Mouse (Mus musculus): ENCODE measurements around the gene Pdk4.

Pdk4 gene

GRCm38 (mm10) chr6:5495961-5496853 is at the start of gene Pdk4:
Gene Pdk4 (minus strand): TSS chr6:5496309.
- peak; percentile 95 to 98 for DNase-seq

- no peak for DNase-seq
These were observed 41.8 kb upstream of the Pdk4 start for GRCm38 (mm10) chr6:5537855-5538365.

DNA sequence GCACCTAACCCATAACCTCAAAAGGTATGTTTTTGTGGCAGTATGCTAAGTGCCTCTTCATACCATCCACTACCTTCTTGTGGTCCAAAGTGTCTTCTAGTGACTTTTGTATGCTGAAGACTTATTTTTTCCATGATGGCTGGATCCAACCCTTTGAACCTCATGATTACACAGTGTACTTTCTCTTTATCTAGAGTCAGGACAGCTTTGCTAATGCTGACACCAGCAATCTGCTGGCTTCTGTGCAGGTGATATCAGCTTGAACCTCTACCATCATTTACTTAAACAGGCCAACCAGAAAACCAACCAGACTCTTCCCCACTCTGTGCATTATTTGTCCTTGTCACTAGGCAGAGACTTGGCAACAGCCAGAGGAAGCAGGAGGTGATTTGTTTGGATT is 39.6 kb upstream of the Pdk4 start:
- DNase-seq = no peak

DNA sequence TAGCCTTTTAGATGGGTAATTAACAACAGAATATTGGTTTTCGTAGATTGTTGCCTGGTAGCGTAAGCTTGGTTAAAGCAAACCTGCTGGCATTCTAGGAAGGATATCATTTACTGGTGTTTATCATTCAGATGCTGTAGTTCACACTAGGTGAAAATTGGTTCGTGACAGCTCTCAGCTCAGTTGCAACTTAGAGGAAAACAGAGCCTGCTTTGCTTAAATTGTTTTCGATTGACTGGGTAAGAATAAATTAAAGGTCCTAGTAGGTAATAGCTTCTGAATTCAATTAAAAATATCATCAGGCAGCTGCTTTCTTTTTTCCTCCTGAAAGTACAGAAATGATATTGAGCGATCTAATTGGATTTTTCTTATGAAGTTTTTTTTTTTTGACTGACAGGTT is 21.0 kb upstream of the Pdk4 start:
- DNase-seq = no peak

GRCm38 (mm10) chr6:5509757-5510156 is 13.6 kb upstream of the Pdk4 start:
- DNase-seq = peak; percentile 78 to 94

DNA sequence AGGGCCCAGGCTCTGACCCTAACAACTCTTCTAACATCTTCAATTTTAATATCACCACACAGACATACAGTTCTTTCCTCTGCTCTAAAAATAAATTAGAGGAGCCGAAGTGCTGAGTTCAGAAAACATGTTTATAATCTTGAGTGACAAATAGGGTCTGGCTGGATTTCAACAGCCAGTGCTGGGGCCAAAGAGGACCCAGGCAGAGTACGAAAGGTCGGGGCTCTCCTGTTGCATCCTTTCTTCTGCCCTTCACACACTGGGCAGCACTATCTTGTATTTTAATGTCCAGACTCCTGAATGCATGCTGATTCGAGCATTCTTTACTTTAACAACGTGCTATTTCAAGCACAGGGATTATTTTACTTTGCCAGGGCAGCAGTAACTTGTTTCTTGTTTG is 13.2 kb upstream of the Pdk4 start:
- peak; percentile 56 to 65 for DNase-seq

DNA sequence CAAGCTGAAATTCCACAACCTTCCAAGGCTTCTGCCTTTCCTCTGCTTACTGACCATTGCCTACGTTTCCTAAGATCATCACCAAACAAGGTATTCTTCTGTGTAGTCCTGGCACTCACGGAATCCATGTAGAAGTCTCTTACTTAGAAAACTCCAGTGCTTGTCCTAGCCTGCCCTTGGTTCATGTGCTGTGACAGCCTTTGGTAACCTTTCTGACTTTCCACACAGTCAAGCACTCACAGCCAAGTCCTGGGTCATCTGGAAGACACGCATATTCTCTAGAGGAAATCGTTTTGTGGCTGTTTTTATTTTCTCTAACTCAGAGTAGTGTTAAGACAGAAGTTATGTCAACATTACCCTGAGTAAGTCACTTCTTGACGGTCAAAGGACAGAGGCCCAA is 11.7 kb upstream of the Pdk4 start:
- peak in 1 of 2 experiments; percentile 25 for DNase-seq

DNA sequence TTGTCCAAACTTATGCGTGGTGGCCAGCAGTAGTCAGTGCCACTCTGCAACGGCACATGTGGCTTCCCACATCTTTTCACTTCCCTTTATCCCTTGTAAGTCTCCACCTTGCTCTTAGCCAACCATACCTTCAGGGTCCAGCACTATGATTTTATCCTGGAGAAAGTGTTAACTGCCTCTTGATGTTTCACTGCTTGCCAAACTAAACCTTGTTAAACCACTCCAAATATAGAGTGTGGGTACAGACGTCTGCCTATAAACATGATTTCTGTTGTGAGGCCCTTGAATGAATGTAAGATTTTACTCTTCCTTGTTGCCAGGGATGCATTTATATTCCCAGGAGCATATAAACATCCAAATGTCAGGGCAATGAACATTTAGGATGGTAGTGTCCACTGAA is 10.2 kb upstream of the Pdk4 start:
- DNase-seq = no peak

DNA sequence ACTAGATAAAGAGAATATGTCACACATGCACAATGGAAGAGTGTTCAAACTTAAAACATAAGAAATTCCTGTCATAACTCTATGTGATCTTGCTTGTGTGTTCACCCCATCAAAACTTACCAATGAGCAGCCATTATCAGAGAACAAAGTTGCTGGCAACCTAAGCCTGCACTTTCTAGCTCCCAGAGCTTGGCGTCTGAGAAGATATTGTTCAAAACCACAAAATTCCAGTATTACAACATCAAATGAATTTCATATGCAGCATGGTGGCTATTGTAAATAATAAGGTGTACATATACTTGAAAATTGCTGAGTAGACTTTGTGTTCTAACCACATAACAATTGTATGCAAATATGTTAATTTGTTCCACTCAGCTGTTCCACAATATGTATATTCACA is 6.7 kb upstream of the Pdk4 start:
- no peak for DNase-seq

- no peak for DNase-seq
These were observed 5.4 kb upstream of the Pdk4 start for GRCm38 (mm10) chr6:5501551-5501950.

- peak; percentile 51 to 74 for DNase-seq
These were observed 2.6 kb upstream of the Pdk4 start for GRCm38 (mm10) chr6:5498740-5499139.

GRCm38 (mm10) chr6:5496854-5497235 is 736 bp upstream of the Pdk4 start:
- no peak for DNase-seq

DNA sequence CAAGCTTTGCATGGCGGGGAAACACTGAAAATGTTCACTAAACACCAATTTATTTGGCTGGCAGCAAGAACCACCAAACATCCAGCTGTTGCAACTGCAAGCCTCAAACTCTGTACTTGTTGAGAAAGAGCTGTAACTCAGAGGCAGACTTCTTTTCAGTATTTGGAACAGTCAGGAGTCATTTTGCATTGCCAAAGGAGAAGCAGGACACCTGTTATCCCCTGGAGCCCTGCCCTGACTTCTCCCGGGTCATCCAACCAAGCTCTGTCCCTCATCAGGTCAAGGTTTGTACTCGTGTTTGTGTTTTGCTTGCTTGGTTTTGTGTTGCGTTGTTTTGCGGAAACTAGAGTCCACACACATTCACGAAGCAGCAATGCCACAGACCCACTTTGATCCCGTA is 11.1 kb downstream of the Pdk4 start:
- DNase-seq = no peak

GRCm38 (mm10) chr6:5482270-5482783 is 13.8 kb downstream of the Pdk4 start:
- no peak for DNase-seq

DNA sequence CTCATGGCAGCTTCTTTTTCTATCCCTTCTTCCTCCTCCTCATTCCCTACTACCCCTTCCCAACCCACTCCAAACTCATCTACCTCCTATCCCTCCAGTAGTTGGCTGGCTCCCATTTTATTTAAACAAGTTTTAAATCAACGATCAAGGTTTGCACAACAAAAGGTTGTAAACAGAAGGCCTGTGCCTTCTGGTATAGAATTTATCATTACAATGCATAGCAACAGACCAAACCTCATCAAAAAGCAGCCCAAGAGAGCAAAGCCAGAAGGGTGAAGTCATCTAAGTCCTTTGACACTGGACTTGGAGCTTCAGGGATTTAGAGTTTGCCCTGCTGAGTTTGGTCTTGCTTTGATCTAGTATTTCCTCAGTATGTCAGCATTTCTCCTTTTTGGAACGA is 15.0 kb downstream of the Pdk4 start:
- DNase-seq = no peak

GRCm38 (mm10) chr6:5474021-5474420 is 22.1 kb downstream of the Pdk4 start:
- no peak for DNase-seq

- no peak for DNase-seq
These were observed 23.4 kb downstream of the Pdk4 start for GRCm38 (mm10) chr6:5472692-5473091.

DNA sequence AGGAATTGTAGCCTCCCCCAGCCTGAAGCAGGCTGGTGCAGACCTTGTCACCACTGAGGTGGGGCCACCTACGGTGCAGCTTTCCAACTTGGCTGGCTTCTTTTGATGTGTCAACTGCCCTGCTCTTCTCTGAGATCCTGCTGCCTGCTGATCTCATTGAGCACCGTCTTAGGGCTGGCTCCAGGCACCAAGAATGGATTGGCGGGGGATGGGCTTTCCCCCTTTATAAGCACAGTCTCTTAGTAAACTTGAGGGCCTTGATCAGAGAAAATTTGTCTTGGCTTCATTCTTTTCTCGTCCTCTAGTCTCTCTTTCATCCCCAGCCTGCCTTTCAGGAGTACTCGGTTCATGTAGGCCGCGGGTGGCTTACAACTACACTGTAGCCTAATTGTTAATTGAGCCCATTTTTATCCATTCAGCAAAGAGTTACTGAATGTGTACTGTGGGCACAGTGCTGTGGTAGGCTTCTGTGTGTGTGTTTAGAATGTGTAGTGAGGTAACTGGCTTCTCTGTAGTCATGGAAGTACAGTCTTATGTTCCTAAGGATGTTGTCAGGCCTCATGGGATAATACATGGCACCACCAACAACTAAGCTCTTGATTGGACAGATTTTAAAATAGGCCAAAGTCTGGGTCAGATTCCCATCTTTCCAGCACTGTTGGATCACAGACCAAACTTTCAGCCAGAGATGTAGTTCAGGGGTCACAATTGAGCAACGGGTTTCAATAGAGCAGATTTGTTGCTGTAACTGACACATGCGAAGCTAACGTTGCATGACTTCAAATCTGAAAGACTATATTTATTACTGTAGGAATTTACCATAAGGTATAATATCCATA is 25.4 kb downstream of the Pdk4 start:
- no peak for DNase-seq

DNA sequence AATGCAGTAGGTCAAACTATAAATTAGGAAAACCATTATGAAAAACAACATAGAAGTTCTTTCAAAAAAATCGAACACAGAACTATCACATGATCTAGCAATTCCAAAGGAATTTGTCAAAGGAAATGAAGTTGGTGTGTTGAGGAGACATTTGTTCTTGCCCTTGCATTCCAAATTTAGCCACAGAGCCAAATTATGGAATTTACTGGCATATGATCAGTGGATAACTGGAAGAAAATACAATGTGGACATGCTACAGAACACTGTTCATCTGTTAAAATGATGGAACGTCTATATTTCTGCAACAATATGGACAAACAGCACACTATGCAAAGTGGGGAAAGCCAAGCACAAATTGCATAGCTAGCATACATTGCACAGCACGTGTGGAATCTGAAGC is 40.3 kb downstream of the Pdk4 start:
- no peak for DNase-seq

- peak in 1 of 2 experiments; percentile 51 for DNase-seq
These were observed 46.2 kb downstream of the Pdk4 start for GRCm38 (mm10) chr6:5449878-5450277.

- DNase-seq = peak in 1 of 2 experiments; percentile 31
These were observed 47.7 kb downstream of the Pdk4 start for GRCm38 (mm10) chr6:5448396-5448795.

DNA sequence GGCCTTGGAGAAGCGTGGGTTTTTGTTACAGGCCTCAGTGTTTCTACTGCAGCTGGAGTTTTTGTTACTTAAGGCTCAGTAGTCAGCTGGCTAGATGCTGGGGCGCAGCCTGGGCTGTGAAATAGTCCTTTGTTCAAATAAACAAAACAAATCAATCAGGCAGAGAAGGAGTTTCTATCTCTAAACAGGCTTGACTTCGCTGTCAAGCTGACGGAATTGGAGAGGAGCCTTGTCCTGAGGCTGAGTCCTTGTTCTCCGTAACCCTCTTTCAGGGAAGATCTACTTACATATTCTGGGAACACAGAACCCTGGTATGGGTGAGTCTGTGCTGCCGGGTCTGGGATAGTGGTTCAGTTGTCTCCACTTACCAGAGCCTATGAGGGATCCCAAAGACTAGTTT is 48.6 kb downstream of the Pdk4 start:
- DNase-seq = no peak

DNA sequence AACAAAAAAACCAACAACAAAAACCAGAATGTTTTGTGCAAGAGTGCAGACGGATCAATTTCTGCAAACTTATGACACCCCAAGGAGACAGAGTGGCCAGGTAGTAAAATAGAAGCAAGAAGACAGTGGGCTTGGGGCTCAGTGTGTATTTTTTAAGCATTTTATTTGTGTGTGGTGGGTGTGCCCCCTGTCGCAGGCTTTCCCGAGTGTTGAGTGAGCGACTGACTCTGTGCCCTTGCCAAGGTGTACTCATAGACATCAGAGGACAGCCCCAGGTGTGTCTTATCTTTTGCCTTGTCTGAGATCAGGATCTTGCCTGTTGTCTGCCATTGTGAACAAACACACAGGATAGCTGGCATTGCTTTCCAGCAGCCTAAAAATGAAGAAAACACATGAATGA is 49.1 kb downstream of the Pdk4 start:
- no peak for DNase-seq

Measured in kidney, adult 8-10 months (tissue).